Mouse (Mus musculus) hindbrain, postnatal 0 days (tissue): ENCODE results near the gene Matn4. TPM values are rescaled to one million over a fixed set of nuclear protein-coding genes. Genes with fewer than 3 reads are reported as not detected.
A peak's percentile ranks its signal among the peaks of the same experiment; 100 is the strongest.

Source experiments
- ATAC-seq: fragments of 200-750 bp; cut with Nextera tagmentation; 2 replicates; pipeline ENCODE4 v1.8.0; 2017; ENCODE audit warnings: mild to moderate bottlenecking, moderate TSS enrichment, moderate library complexity
- DNase-seq: peaks from one replicate; pipeline ENCODE4 v3.0.0-alpha.2; 2015; ENCODE audit warnings: low spot score
- H3K27ac ChIP-seq: fragments of 300-500 bp; sonication (generic); 2 replicates; pipeline ENCODE4 v1.5.1; 2014; ENCODE audit warnings: mild to moderate bottlenecking
- H3K27me3 ChIP-seq: fragments of 300-500 bp; sonication (generic); 2 replicates; pipeline ENCODE4 v1.6.1; 2014; ENCODE audit warnings: low read length, mixed read lengths; ENCODE audit not compliant: insufficient read depth
- H3K36me3 ChIP-seq: fragments of 300-500 bp; sonication (generic); 2 replicates; pipeline ENCODE4 v1.6.1; 2014; ENCODE audit warnings: low read length, mixed read lengths; ENCODE audit not compliant: insufficient read depth
- H3K4me1 ChIP-seq: fragments of 300-500 bp; sonication (generic); 2 replicates; pipeline ENCODE4 v1.6.1; 2014; ENCODE audit warnings: antibody characterized with exemption, low read length, mixed read lengths; ENCODE audit not compliant: insufficient read depth
- H3K4me2 ChIP-seq: fragments of 300-500 bp; sonication (generic); 2 replicates; pipeline ENCODE4 v1.6.1; 2014; ENCODE audit warnings: low read depth, mild to moderate bottlenecking, low read length, moderate library complexity, mixed read lengths
- H3K4me3 ChIP-seq: fragments of 300-500 bp; sonication (generic); 2 replicates; pipeline ENCODE4 v1.5.1; 2014; ENCODE audit warnings: low read length
- H3K9ac ChIP-seq: fragments of 300-500 bp; sonication (generic); replicated peaks from 2 replicates; pipeline ENCODE4 v1.6.1; 2014; ENCODE audit warnings: mild to moderate bottlenecking, low read length, moderate library complexity, mixed read lengths
- H3K9me3 ChIP-seq: fragments of 300-500 bp; sonication (generic); 2 replicates; pipeline ENCODE4 v1.6.1; 2016; ENCODE audit warnings: low read length, mixed read lengths
- CTCF ChIP-seq: IDR thresholded peaks from 2 replicates; pipeline ENCODE4 v1.5.1; 2016; ENCODE audit warnings: antibody characterized with exemption, control low read depth, low read depth
- WGBS: fragments of 180-500 bp; shearing (Covaris S2); extraction: QIAGEN DNeasy Blood & Tissue Kit; methylation state at CpG from one replicate; pipeline ENCODE4 v1.1.7; 2014; 5-methylcytosine and 5-hydroxymethylcytosine counted together
- polyA plus RNA-seq: library from polyadenylated mRNA; unstranded; fragments of >200 nt; fragmentation: Nextera tagmentation; extraction: Ambion mirVana; gene quantifications from 2 replicates; pipeline ENCODE4 v1.2.1, GENCODE M21; 2015
- total RNA-seq: library from RNA; depleted of rRNA; stranded (reverse); fragments of >200 nt; gene quantifications from 2 replicates; pipeline ENCODE4 v1.2.3, GENCODE M21; 2014

The Matn4 gene
- total and polyA plus RNA-seq, 2 experiments from 2014 or later = 4.7 to 8.2 TPM

- H3K9ac ChIP-seq = peak overlapping the region; percentile 65
- no peaks in the 10 kb centered on the region for H3K27me3 ChIP-seq
- ATAC-seq = peak; percentile 63
- DNase-seq = no peak
- H3K4me1 ChIP-seq = peaks cover 17% of the 10 kb centered on the region
- H3K4me2 ChIP-seq = peak overlapping the region; percentile 92
- TF ChIP-seq CTCF = no peak
- peak overlapping the region; percentile 52 for H3K4me3 ChIP-seq
- WGBS = 4% methylated on average over 29 of the region's 29 CpGs
- no peaks in the 10 kb centered on the region for H3K36me3 ChIP-seq
- peak overlapping the region; percentile 51; the same call in 1 of the 2 replicates for H3K27ac ChIP-seq
- no peaks in the 10 kb centered on the region for H3K9me3 ChIP-seq
Observed at GRCm38 (mm10) chr2:164442315-164443050, 37.5 kb upstream of the Matn4 start.

DNA sequence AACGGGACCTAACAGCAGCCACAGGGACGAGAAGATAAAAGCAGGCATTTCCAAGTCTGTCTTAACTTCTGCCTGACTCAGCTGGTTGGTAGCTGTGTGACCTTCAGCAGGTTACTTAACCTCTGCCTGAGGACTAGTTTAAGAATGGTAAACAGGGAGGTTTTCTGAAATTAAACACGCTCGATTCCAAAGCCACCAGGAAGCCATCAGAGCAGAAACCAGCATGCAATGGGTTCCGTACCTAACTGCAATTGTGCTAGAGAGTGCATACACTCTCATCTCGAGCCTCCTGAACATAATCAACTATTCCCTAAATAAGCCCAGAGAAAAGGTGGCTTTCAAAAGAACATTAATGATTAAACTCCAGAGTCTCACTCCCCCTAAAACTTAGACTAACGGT, 36.8 kb upstream of the Matn4 start:
- WGBS = 36% methylated on average over 7 of the region's 7 CpGs
- H3K4me3 ChIP-seq = peak overlapping the region; percentile 52
- H3K27me3 ChIP-seq = no peaks in the 10 kb centered on the region

DNA sequence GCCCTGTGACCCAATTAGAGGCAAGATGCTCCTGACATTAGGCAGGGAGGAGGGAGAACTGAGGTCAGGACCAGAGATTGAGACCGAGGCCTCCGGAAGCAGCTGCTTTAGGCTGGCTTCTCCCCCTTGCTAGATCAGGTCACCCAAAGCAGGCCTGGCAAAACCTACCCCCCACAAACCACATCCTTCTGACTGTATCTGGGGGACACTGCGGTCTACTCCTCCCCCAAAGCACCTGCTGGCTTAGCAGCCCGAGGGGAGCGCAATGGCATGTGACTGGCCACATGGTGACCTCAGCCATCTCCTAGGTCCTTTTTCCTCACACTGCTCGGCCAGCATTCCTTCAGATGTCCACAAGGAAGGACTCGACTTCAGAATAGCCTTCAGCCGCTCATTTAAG, 36.2 kb upstream of the Matn4 start:
- Histone ChIP-seq H3K4me1 (peaks cover 17% of the 10 kb centered on the region), H3K36me3 (no peaks in the 10 kb centered on the region), H3K9me3 (no peaks in the 10 kb centered on the region), H3K4me3 (peak overlapping the region; percentile 52; the same call in 1 of the 2 replicates), H3K27ac (no peak overlapping the region; the same call in 1 of the 2 replicates), H3K27me3 (no peaks in the 10 kb centered on the region), H3K4me2 (peak overlapping the region; percentile 92), H3K9ac (no peak overlapping the region)
- DNase-seq (no peak), ATAC-seq (no peak)
- WGBS = 52% methylated on average over 8 of the region's 8 CpGs
- TF ChIP-seq CTCF = no peak

More for the DNA sequence above, 36.8 kb upstream of the Matn4 start:
- TF ChIP-seq CTCF = no peak
- Histone ChIP-seq H3K9ac (peak overlapping the region; percentile 65; the same call in 1 of the 2 replicates), H3K36me3 (no peaks in the 10 kb centered on the region), H3K27ac (no peak overlapping the region; the same call in 1 of the 2 replicates), H3K4me2 (peak overlapping the region; percentile 92), H3K4me1 (peaks cover 17% of the 10 kb centered on the region), H3K9me3 (no peaks in the 10 kb centered on the region)
- ATAC-seq (no peak), DNase-seq (no peak)

- no peaks in the 10 kb centered on the region for H3K36me3 ChIP-seq
- H3K4me2 ChIP-seq = no peak overlapping the region
- no peaks in the 10 kb centered on the region for H3K27me3 ChIP-seq
- H3K4me1 ChIP-seq = peaks cover 17% of the 10 kb centered on the region
- no peak overlapping the region for H3K9ac ChIP-seq
- no peaks in the 10 kb centered on the region for H3K9me3 ChIP-seq
- ATAC-seq (no peak), DNase-seq (no peak)
- TF ChIP-seq CTCF = no peak
- no peak overlapping the region for H3K27ac ChIP-seq
- H3K4me3 ChIP-seq = no peak overlapping the region
- WGBS = 85% methylated on average over 5 of the region's 5 CpGs
Observed at GRCm38 (mm10) chr2:164440314-164440713, 35.4 kb upstream of the Matn4 start.

- ATAC-seq (no peak), DNase-seq (peak; percentile 20)
- Histone ChIP-seq H3K4me2 (no peak overlapping the region), H3K9ac (no peak overlapping the region), H3K27me3 (no peaks in the 10 kb centered on the region), H3K27ac (peak overlapping the region; percentile 54; the same call in 1 of the 2 replicates), H3K9me3 (no peaks in the 10 kb centered on the region), H3K4me1 (peaks cover 17% of the 10 kb centered on the region), H3K4me3 (no peak overlapping the region), H3K36me3 (no peaks in the 10 kb centered on the region)
- 61% methylated on average over 3 of the region's 3 CpGs for WGBS
- TF ChIP-seq CTCF = no peak
Observed at GRCm38 (mm10) chr2:164439001-164439421, 34.1 kb upstream of the Matn4 start.

DNA sequence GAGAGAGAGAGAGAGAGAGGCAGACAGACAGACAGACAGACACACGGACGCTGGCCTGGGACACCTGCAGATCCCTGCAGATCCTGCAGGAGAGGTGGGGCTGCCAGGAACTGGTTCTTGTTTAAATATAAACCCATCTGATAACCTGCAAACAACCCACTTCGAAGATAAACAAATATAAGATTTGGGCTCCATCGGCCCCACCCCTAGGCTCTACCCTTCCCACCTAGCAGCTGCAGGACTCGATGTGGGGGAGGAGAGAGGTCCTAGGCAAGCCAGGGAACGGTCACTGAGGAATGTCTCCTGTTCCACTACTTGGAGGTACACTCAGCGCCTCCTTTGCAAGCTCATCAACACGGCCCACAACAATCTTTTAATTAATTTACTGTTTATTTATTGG, 33.3 kb upstream of the Matn4 start:
- Histone ChIP-seq H3K36me3 (no peaks in the 10 kb centered on the region), H3K27me3 (no peaks in the 10 kb centered on the region), H3K27ac (no peak overlapping the region), H3K4me2 (no peak overlapping the region), H3K4me3 (no peak overlapping the region), H3K9ac (no peak overlapping the region), H3K4me1 (peaks cover 12% of the 10 kb centered on the region), H3K9me3 (no peaks in the 10 kb centered on the region)
- TF ChIP-seq CTCF = no peak
- no peak for ATAC-seq
- WGBS = 72% methylated on average over 8 of the region's 8 CpGs
- no peak for DNase-seq

DNA sequence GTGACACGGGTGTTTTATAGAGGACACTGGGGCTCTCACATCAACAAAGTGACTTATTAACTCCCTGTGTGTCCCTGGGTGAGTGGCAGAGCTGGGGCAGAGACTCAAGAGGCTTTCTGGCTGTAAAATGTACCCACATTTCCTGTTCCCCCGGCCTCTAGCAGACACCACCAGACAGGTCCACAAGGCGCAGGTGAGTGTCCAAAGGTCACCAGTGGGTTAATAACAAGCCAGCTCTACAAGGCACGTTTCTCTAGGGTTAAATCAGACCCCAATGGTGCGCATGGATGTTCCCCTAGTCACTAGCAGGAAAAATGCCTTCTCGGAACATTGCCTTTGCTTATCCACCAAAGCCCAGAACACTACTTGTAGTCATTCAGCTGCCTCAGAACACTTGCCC, 32.8 kb upstream of the Matn4 start:
- no peak overlapping the region for H3K4me2 ChIP-seq
- H3K9me3 ChIP-seq = no peaks in the 10 kb centered on the region
- peaks cover 7% of the 10 kb centered on the region; the same call in 1 of the 2 replicates for H3K4me1 ChIP-seq
- no peak overlapping the region for H3K27ac ChIP-seq
- ATAC-seq (no peak), DNase-seq (no peak)
- H3K4me3 ChIP-seq = no peak overlapping the region
- H3K36me3 ChIP-seq = no peaks in the 10 kb centered on the region
- H3K27me3 ChIP-seq = no peaks in the 10 kb centered on the region
- no peak for TF ChIP-seq CTCF
- 77% methylated on average over 6 of the region's 6 CpGs for WGBS
- H3K9ac ChIP-seq = no peak overlapping the region
